Mouse (Mus musculus) brain, embryonic 14.5 days (tissue): ENCODE measurements around the gene 6430628N08Rik.

Experiments used
- CTCF ChIP-seq: fragments of 200-500 bp; IDR thresholded peaks from 2 replicates; pipeline ENCODE4 v1.5.1; 2012; ENCODE audit warnings: inconsistent platforms, mild to moderate bottlenecking, moderate library complexity, borderline replicate concordance; ENCODE audit not compliant: insufficient read depth, insufficient read length; ENCODE audit errors: extremely low read depth
- POLR2A ChIP-seq: fragments of 200-500 bp; IDR thresholded peaks from 2 replicates; pipeline ENCODE4 v1.6.1; 2012; ENCODE audit warnings: mild to moderate bottlenecking, inconsistent platforms, borderline replicate concordance; ENCODE audit not compliant: poor library complexity, insufficient read depth, insufficient read length, severe bottlenecking; ENCODE audit errors: extremely low read depth

DNA sequence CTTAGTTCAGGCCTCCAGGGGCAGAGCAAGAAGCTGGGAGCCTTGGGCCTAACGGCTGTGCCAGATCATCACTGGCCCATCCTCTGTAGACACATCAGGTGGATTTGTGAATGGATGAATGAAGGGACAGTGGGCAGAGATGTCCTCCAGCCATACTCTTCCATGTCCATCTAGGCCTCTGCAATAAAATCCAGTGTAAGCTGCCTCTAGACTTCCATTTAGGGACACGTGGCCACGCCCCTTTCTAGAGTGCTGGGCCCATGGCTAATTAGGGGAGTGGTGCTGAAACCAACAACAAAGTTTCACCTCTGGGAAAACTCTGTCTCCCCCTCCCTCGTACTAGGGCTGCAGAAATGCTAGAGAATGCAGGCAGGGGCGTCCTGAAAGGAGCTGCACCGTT, 399 bp upstream of the 6430628N08Rik start:
- TF ChIP-seq CTCF (no peak), POLR2A (no peak)
